Mouse (Mus musculus): ENCODE measurements around the gene Sntg2.

Sntg2 gene

GRCm38 (mm10) chr12:30200621-30201020, 172.6 kb downstream of the Sntg2 start:
- no peak for DNase-seq

- DNase-seq = no peak
Observed at GRCm38 (mm10) chr12:30199735-30200134, 173.4 kb downstream of the Sntg2 start.

GRCm38 (mm10) chr12:30198250-30198649, 174.9 kb downstream of the Sntg2 start:
- no peak for DNase-seq

GRCm38 (mm10) chr12:30181721-30182120, 191.5 kb downstream of the Sntg2 start:
- DNase-seq = no peak

GRCm38 (mm10) chr12:30179623-30180022, 193.6 kb downstream of the Sntg2 start:
- DNase-seq = no peak

GRCm38 (mm10) chr12:30177966-30178365, 195.2 kb downstream of the Sntg2 start:
- no peak for DNase-seq

GRCm38 (mm10) chr12:30177529-30177928, 195.6 kb downstream of the Sntg2 start:
- no peak for DNase-seq

GRCm38 (mm10) chr12:30168491-30168890, 204.7 kb downstream of the Sntg2 start:
- no peak for DNase-seq

GRCm38 (mm10) chr12:30164538-30164937, 208.6 kb downstream of the Sntg2 start:
- no peak for DNase-seq

- DNase-seq = no peak
Observed at GRCm38 (mm10) chr12:30164005-30164404, 209.2 kb downstream of the Sntg2 start.

GRCm38 (mm10) chr12:30161731-30162406, 211.3 kb downstream of the Sntg2 start:
- DNase-seq = no peak

GRCm38 (mm10) chr12:30160475-30160874, 212.7 kb downstream of the Sntg2 start:
- DNase-seq = no peak

- no peak for DNase-seq
Observed at GRCm38 (mm10) chr12:30159788-30160187, 213.4 kb downstream of the Sntg2 start.

GRCm38 (mm10) chr12:30154079-30154673, 219.0 kb downstream of the Sntg2 start:
- no peak for DNase-seq

GRCm38 (mm10) chr12:30142085-30142484, 231.1 kb downstream of the Sntg2 start:
- DNase-seq = no peak

- no peak for DNase-seq
Observed at GRCm38 (mm10) chr12:30132524-30132923, 240.7 kb downstream of the Sntg2 start, which contains the start of gene Tpo. Gene Tpo, minus strand, starts transcription at chr12:30132624.

GRCm38 (mm10) chr12:30129411-30129716, 243.8 kb downstream of the Sntg2 start:
- no peak for DNase-seq

- no peak for DNase-seq
Observed at GRCm38 (mm10) chr12:30128561-30129410, 244.4 kb downstream of the Sntg2 start.
